Mouse (Mus musculus) lung, postnatal 25 days (tissue): ENCODE data around the gene Rps27l.

ENCODE experiments used
- DNase-seq: peaks from one replicate; pipeline ENCODE4 v3.0.0; 2022; ENCODE audit warnings: low spot score

Gene Rps27l

DNA sequence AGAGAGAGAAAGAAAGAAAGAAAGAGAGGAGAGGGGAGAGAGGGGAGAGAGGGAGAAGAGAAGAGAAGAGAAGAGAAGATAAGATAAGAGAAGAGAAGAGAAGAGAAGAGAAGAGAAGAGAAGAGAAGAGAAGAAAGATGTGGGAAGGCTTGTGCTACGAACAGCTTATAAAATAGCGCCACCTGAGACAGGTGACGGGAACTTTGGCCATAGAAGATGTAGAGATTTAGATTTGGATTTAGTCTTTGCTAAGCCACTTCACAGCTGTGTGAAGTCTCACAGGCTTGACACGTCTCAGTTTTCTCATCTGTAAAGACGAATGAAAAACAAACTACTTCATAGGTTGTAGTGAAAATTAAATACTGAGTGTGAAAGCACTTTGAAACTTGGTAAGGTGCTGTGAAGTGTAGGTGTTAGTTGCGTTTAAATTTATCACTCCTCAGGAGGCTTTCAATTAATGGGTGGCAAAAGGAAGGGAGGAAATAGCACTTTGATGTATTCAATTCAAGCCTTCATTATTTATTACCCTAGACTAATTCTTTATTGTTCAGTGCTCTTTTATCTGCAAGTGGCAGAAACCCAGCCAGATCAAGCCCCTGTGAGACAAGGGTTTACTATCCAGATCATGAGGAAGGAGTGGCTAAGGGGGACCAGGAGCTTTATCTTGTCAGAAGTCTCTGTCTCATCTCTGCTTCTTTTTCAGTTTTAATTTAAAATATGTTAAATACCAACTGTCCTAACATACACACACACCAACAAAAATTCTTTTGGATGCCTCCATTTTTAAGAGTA is 25.2 kb upstream of the Rps27l start:
- no peak for DNase-seq

- no peak for DNase-seq
Observed at GRCm38 (mm10) chr9:66922076-66922475, 23.8 kb upstream of the Rps27l start.

GRCm38 (mm10) chr9:66925853-66926252 is 20.0 kb upstream of the Rps27l start:
- DNase-seq, result no peak

DNA sequence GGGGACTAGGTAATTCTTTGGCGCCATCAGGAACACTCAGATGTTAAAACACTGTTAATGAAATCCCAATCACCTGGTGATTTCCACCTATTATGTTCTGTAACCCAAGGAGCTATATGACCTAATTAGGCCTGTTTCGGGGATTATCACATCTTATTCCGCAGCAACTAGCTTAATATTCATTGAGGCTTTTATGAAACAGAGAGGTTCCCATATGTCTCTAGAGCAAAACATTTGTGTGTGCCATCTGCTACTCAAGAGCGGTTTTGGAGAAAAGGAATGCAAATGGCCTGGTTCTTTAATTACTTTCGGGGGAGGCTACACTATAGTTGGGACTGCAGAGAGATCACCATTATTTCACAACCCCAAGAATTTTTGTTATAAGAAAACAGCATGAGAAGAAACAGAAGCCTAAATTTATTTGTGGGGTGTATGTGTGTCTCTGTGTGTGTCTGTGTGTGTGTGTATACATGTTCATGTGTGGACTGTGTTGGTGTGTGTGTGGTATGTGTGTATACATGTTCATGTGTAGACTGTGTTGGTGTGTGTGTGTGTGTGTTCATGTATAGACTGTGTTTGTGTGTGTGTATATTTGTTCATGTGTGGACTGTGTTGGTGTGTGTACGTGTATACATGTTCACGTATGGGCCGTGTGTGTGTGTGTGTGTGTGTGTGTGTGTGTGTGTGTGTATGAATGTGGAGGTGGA is 18.0 kb upstream of the Rps27l start:
- no peak for DNase-seq

DNA sequence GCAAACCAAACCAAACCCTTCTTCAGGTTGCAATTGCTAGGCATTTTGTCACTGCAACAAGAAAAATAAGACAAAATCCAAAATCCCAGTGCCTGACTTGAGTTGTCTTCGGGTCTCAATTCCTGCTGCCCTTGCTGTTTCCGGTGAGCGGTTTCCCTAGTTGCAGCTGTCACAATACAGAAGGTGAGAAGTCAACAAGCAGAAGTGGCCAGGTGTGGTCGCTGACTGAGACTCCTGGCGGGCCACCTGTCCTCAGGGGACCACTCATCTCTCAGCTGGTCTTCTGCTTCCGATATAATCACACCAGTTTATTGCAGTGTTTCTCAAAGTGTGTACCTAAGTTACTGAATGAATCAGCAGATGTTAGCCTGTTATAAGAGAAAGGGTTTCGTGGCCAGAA is 15.5 kb upstream of the Rps27l start:
- no peak for DNase-seq

DNA sequence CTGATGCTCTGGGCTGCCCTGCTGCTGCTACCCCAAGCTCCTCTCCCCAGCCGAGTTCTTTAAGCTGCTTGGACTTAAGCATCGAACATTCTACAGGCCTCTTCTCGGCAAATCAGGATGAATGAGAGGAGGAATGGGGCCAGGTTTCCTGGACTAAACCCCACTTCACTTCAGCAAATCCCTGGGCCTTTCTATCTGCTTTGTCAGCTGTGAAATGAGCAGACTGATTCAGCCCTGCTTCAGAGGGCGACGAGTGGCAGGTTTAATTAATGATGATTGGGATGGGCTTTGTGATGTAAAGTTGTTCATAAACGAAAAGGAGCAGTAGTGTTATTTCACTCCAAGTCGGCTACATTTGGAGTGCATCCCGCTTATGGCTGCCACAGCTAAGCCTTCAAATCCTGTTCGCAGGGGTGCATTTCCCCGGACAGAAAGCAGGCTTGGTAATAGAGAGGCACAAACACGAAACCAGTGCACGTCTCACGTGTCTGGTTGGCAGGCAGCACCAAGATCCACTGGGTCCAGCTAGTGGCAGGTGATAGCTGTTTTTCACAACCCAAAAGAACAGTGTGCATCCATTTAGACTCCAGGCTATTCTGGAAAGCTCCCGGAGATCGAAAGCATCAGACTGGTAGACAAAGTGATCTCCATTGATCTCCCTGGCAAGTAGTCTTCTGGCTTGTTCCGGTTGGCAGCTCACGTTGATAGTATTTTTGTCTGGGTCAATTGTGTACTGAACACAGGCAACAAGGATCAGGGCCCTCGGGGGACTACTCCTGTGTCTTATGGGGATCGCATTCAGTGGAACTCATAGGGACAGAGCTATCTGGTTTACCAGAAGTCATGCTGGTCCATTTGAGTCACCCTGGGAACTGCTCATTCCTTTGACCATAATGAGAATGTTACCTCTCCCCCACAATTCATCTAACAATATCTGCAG is 11.7 kb upstream of the Rps27l start:
- DNase-seq, result no peak

DNA sequence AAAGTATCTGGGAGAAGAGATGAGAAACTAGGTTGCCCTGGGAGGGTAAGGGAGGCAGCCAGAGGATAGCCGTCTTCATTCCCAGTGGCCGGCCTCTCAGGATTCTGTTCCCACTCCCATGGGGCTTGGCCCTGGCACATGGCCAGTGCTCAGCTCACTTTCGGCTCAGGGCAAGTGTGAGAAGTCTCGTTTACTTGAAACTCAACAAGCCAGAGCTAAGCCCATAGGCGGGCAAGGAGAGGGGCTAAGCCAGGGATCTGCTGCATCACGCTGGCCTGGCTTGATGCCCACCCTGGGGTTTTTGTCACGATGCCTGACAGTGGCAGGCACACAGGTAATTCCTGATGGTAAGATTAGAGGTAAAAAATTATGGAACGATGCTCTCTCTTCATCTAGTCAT is 8.4 kb upstream of the Rps27l start:
- no peak for DNase-seq

GRCm38 (mm10) chr9:66938836-66939235 is 7.0 kb upstream of the Rps27l start:
- peak; percentile 73 for DNase-seq

GRCm38 (mm10) chr9:66945161-66945560 is 725 bp upstream of the Rps27l start:
- no peak for DNase-seq

DNA sequence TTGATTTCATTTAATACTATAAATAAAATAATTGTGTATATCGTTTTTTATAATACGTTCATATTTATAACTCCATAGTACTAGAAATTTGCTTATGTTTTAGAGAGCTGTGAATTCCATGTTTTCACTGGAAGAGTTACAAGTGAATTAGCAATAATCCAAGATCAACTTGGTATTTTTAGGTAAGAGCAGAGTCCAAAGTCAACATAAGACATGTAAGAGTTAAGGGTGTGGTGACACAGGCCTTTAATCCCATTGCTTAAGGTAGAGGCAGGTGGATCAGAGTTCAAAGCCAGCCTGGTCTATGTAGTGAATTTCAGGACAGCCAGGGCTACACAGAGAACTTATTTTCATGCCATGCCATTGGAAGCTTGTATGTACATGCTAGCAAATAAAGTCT is 2.6 kb downstream of the Rps27l start:
- no peak for DNase-seq

DNA sequence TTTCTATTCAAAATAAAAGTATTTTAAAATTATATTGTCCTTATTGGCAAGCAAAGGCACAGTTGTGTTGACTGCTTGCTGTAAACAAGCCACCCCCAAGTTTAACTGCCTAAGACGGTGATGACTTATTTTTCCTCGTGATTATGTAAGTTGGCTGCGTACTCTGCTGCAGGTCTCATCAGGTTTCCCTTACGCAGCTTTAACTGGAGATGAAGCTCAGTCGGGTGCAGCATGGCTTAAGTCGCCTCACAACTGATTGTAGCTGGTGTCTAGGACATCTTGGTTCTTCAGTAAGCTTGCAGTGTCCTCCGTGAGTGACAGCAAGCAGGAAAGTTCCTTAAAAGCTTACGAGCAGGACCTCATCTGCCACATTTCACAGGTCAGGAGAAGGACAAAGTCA is 6.4 kb downstream of the Rps27l start:
- no peak for DNase-seq

DNA sequence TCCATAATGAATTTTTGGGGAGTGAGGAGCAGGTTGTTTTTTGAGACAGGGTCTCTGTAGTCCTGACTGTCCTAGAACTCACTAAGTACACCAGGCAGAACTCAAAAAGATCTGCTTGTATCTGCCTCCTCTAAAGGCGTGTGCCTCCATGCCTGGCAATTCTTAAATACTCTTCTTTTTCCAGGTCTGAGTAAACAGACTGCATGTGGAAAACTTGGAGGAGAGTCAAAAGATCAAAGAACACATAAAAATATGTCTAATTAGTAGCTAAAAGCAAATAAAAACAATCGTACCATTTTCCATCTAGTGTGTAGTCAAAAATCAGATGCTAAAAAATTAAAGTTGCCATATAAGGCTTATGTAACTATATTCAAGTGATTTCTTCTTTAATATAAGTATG is 7.0 kb downstream of the Rps27l start:
- no peak for DNase-seq

GRCm38 (mm10) chr9:66957451-66957850 is 11.6 kb downstream of the Rps27l start:
- no peak for DNase-seq

DNA sequence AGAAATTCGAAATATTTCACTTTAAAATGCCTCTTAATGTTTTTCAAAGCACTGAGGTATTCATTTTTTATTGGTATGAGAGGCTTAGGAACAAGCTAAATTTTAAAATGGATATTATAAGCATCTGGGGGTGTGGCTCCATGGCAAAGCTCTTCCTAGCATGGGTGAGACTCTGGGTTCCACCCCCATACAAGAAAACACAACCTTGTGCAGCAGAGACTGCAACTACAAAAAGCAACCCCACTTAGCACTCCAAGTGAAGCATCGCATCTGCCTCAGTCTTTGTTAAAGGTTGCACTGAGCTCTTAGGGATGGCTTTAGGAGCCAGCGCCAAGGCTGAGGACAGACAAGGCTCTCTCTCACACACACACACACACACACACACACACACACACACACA is 15.6 kb downstream of the Rps27l start:
- no peak for DNase-seq

- DNase-seq, result no peak
Observed at GRCm38 (mm10) chr9:66967492-66967891, 21.6 kb downstream of the Rps27l start.

GRCm38 (mm10) chr9:66971116-66971515 is 25.2 kb downstream of the Rps27l start:
- DNase-seq, result no peak

- DNase-seq, result peak; percentile 87
Observed at GRCm38 (mm10) chr9:66974721-66975225, 28.9 kb downstream of the Rps27l start.

GRCm38 (mm10) chr9:66975239-66975645 is 29.4 kb downstream of the Rps27l start, which contains the start of gene Lactb:
Lactb (minus strand) TSS chr9:66975484.
- DNase-seq, result peak; percentile 95

GRCm38 (mm10) chr9:66977121-66977520 is 31.2 kb downstream of the Rps27l start:
- no peak for DNase-seq

- no peak for DNase-seq
Observed at GRCm38 (mm10) chr9:66977982-66978381, 32.1 kb downstream of the Rps27l start.

DNA sequence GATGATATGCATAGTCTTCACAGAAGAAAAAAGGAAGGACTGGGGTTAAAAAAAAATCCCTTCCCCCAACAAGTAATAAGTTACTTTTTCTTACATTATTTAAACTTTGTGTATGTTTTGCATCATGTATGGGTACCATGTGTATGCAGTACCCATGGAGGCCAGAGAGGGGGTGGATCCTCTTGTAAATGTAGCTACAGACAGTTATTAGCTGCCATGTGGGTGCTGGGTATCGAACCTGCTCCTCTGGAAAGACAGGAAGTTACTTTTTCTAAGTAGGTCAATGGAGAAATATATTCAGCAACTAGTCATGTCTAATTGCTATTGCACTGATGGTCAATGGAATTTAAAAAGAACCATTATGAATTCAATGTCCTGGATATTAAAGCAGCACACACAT is 32.6 kb downstream of the Rps27l start:
- DNase-seq, result no peak

DNA sequence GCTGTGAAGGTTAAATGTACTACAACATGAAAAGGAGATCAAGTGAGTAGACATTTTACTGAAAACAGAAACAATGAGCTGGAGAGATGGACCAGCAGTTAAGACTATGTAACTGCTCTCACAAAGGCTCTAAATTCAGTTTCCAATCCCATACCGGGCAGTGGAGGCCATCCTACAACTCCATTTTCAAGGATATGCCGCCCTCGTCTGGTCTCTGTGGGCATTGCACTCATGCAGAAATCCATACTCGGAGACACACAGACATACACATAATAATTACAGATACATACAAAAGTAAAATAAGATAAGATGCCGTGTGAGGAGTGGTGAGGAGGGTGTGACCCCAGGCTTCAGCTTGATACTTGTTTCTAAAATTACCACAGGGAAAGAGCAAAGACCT is 34.6 kb downstream of the Rps27l start:
- DNase-seq, result peak; percentile 65
